Mouse (Mus musculus): ENCODE measurements around the gene Ccn1. TPM values are rescaled to one million over a fixed set of nuclear protein-coding genes. Genes with fewer than 3 reads are reported as not detected.

Gene Ccn1
- polyA plus RNA-seq (2016; fragmentation: Nextera tagmentation; extraction: Ambion mirVana), result 56.8 and 63.7 TPM in 2 replicates

GRCm38 (mm10) chr3:145649852-145650202 is at the start of gene Ccn1:
Ccn1 (minus strand) TSS chr3:145649981.
- peaks cover 35% of the 10 kb centered on the region for H3K4me1 ChIP-seq
- peak; percentile 57 for ATAC-seq (ENCODE audit: insufficient number of reproducible peaks, insufficient read depth, low FRiP score, low TSS enrichment)
- peak within 1 kb of the TSS; percentile 64 for H3K4me2 ChIP-seq (replicated peaks)
- H3K27ac ChIP-seq, result peak within 1 kb of the TSS; percentile 96
- peak within 1 kb of the TSS; percentile 84 for H3K9ac ChIP-seq
- H3K9me3 ChIP-seq, result no peaks in the 10 kb centered on the region
- no peaks in the 10 kb centered on the region for H3K27me3 ChIP-seq
- peak within 1 kb of the TSS; percentile 67 for H3K4me3 ChIP-seq
- WGBS, result 1% methylated on average over 27 of the region's 29 CpGs
- 0 out of 2 replicates have a peak, but pooled peaks cover 10% of the 10 kb centered on the region for H3K36me3 ChIP-seq

GRCm38 (mm10) chr3:145693361-145693760 is 43.6 kb upstream of the Ccn1 start:
- no peaks in the 10 kb centered on the region for H3K36me3 ChIP-seq
- no peak overlapping the region for H3K27ac ChIP-seq
- no peak overlapping the region for H3K4me2 ChIP-seq (replicated peaks)
- peaks cover 11% of the 10 kb centered on the region; the same call in 1 of the 2 replicates for H3K4me1 ChIP-seq
- no peak for ATAC-seq (ENCODE audit: insufficient number of reproducible peaks, insufficient read depth, low FRiP score, low TSS enrichment)
- WGBS, result 93% methylated on average over 2 of the region's 2 CpGs
- H3K9ac ChIP-seq, result no peak overlapping the region
- H3K4me3 ChIP-seq, result no peak overlapping the region
- H3K27me3 ChIP-seq, result no peaks in the 10 kb centered on the region
- no peaks in the 10 kb centered on the region for H3K9me3 ChIP-seq

GRCm38 (mm10) chr3:145692037-145692436 is 42.3 kb upstream of the Ccn1 start:
- no peaks in the 10 kb centered on the region for H3K9me3 ChIP-seq
- no peak overlapping the region for H3K4me2 ChIP-seq (replicated peaks)
- ATAC-seq (ENCODE audit: insufficient number of reproducible peaks, insufficient read depth, low FRiP score, low TSS enrichment), result no peak
- H3K4me3 ChIP-seq, result no peak overlapping the region
- H3K36me3 ChIP-seq, result no peaks in the 10 kb centered on the region
- peak overlapping the region; percentile 12; the same call in 1 of the 2 replicates for H3K27ac ChIP-seq
- peaks cover 11% of the 10 kb centered on the region; the same call in 1 of the 2 replicates for H3K4me1 ChIP-seq
- H3K9ac ChIP-seq, result no peak overlapping the region
- no peaks in the 10 kb centered on the region for H3K27me3 ChIP-seq
- 54% methylated on average over 9 of the region's 9 CpGs for WGBS

- WGBS, result 19% methylated on average over 7 of the region's 7 CpGs
- ATAC-seq (ENCODE audit: insufficient number of reproducible peaks, insufficient read depth, low FRiP score, low TSS enrichment), result no peak
- no peak overlapping the region for H3K9ac ChIP-seq
These were observed 41.6 kb upstream of the Ccn1 start for GRCm38 (mm10) chr3:145691415-145691814.

GRCm38 (mm10) chr3:145689271-145689670 is 39.5 kb upstream of the Ccn1 start:
- Histone ChIP-seq H3K9me3 (no peaks in the 10 kb centered on the region), H3K4me1 (peaks cover 19% of the 10 kb centered on the region; the same call in 1 of the 2 replicates), H3K27me3 (no peaks in the 10 kb centered on the region), H3K4me3 (no peak overlapping the region), H3K27ac (no peak overlapping the region), H3K4me2 (replicated peaks) (no peak overlapping the region), H3K9ac (no peak overlapping the region), H3K36me3 (no peaks in the 10 kb centered on the region)
- WGBS, result 83% methylated on average over 9 of the region's 9 CpGs
- ATAC-seq (ENCODE audit: insufficient number of reproducible peaks, insufficient read depth, low FRiP score, low TSS enrichment), result no peak

More at GRCm38 (mm10) chr3:145691415-145691814, 41.6 kb upstream of the Ccn1 start:
- Histone ChIP-seq H3K4me3 (no peak overlapping the region), H3K4me1 (peaks cover 11% of the 10 kb centered on the region; the same call in 1 of the 2 replicates), H3K27me3 (no peaks in the 10 kb centered on the region), H3K9me3 (no peaks in the 10 kb centered on the region), H3K4me2 (replicated peaks) (no peak overlapping the region), H3K36me3 (no peaks in the 10 kb centered on the region), H3K27ac (peak overlapping the region; percentile 12; the same call in 1 of the 2 replicates)

- peaks cover 19% of the 10 kb centered on the region; the same call in 1 of the 2 replicates for H3K4me1 ChIP-seq
- no peak for ATAC-seq (ENCODE audit: insufficient number of reproducible peaks, insufficient read depth, low FRiP score, low TSS enrichment)
- H3K4me3 ChIP-seq, result no peak overlapping the region
- H3K9ac ChIP-seq, result no peak overlapping the region
- no peak overlapping the region for H3K4me2 ChIP-seq (replicated peaks)
- 59% methylated on average over 5 of the region's 5 CpGs for WGBS
- H3K36me3 ChIP-seq, result no peaks in the 10 kb centered on the region
- no peak overlapping the region for H3K27ac ChIP-seq
- no peaks in the 10 kb centered on the region for H3K27me3 ChIP-seq
- no peaks in the 10 kb centered on the region for H3K9me3 ChIP-seq
These were observed 38.1 kb upstream of the Ccn1 start for GRCm38 (mm10) chr3:145687836-145688235.

GRCm38 (mm10) chr3:145684604-145685441 is 35.0 kb upstream of the Ccn1 start:
- 0 out of 2 replicates have a peak, but pooled peaks have one; percentile 52 for ATAC-seq (ENCODE audit: insufficient number of reproducible peaks, insufficient read depth, low FRiP score, low TSS enrichment)
- no peaks in the 10 kb centered on the region for H3K36me3 ChIP-seq
- H3K9me3 ChIP-seq, result no peaks in the 10 kb centered on the region
- peak overlapping the region; percentile 73 for H3K27ac ChIP-seq
- no peak overlapping the region for H3K4me3 ChIP-seq
- WGBS, result 33% methylated on average over 19 of the region's 19 CpGs
- no peaks in the 10 kb centered on the region for H3K27me3 ChIP-seq
- H3K4me2 ChIP-seq (replicated peaks), result no peak overlapping the region
- peaks cover 11% of the 10 kb centered on the region for H3K4me1 ChIP-seq
- no peak overlapping the region for H3K9ac ChIP-seq

- Histone ChIP-seq H3K27me3 (no peaks in the 10 kb centered on the region), H3K4me2 (replicated peaks) (no peak overlapping the region), H3K27ac (peak overlapping the region; percentile 73), H3K9ac (no peak overlapping the region), H3K4me1 (peaks cover 11% of the 10 kb centered on the region), H3K9me3 (no peaks in the 10 kb centered on the region), H3K4me3 (no peak overlapping the region), H3K36me3 (no peaks in the 10 kb centered on the region)
- no peak for ATAC-seq (ENCODE audit: insufficient number of reproducible peaks, insufficient read depth, low FRiP score, low TSS enrichment)
- WGBS, result 58% methylated on average over 4 of the region's 4 CpGs
These were observed 34.4 kb upstream of the Ccn1 start for GRCm38 (mm10) chr3:145684201-145684600.

- H3K27me3 ChIP-seq, result no peaks in the 10 kb centered on the region
- WGBS, result 65% methylated on average over 10 of the region's 10 CpGs
- H3K27ac ChIP-seq, result no peak overlapping the region
- no peaks in the 10 kb centered on the region for H3K36me3 ChIP-seq
- no peak for ATAC-seq (ENCODE audit: insufficient number of reproducible peaks, insufficient read depth, low FRiP score, low TSS enrichment)
- no peak overlapping the region for H3K4me3 ChIP-seq
- H3K4me2 ChIP-seq (replicated peaks), result no peak overlapping the region
- H3K4me1 ChIP-seq, result peaks cover 13% of the 10 kb centered on the region
- H3K9me3 ChIP-seq, result no peaks in the 10 kb centered on the region
- no peak overlapping the region for H3K9ac ChIP-seq
These were observed 31.7 kb upstream of the Ccn1 start for GRCm38 (mm10) chr3:145681348-145681935.

GRCm38 (mm10) chr3:145680686-145681085 is 30.9 kb upstream of the Ccn1 start:
- H3K27ac ChIP-seq, result no peak overlapping the region
- no peaks in the 10 kb centered on the region for H3K36me3 ChIP-seq
- H3K9ac ChIP-seq, result no peak overlapping the region
- 95% methylated on average over 5 of the region's 5 CpGs for WGBS
- no peak for ATAC-seq (ENCODE audit: insufficient number of reproducible peaks, insufficient read depth, low FRiP score, low TSS enrichment)
- H3K9me3 ChIP-seq, result no peaks in the 10 kb centered on the region
- H3K4me2 ChIP-seq (replicated peaks), result no peak overlapping the region
- no peaks in the 10 kb centered on the region for H3K27me3 ChIP-seq
- H3K4me3 ChIP-seq, result no peak overlapping the region
- peaks cover 13% of the 10 kb centered on the region for H3K4me1 ChIP-seq

- no peak overlapping the region for H3K4me3 ChIP-seq
- H3K36me3 ChIP-seq, result no peaks in the 10 kb centered on the region
- no peak overlapping the region for H3K4me2 ChIP-seq (replicated peaks)
- H3K9me3 ChIP-seq, result no peaks in the 10 kb centered on the region
- no peak for ATAC-seq (ENCODE audit: insufficient number of reproducible peaks, insufficient read depth, low FRiP score, low TSS enrichment)
- no peaks in the 10 kb centered on the region for H3K27me3 ChIP-seq
- no peak overlapping the region for H3K27ac ChIP-seq
- no peak overlapping the region for H3K9ac ChIP-seq
- WGBS, result 87% methylated on average over 6 of the region's 6 CpGs
- H3K4me1 ChIP-seq, result peaks cover 2% of the 10 kb centered on the region; the same call in 1 of the 2 replicates
These were observed 26.4 kb upstream of the Ccn1 start for GRCm38 (mm10) chr3:145676212-145676611.

GRCm38 (mm10) chr3:145674815-145675214 is 25.0 kb upstream of the Ccn1 start:
- H3K4me2 ChIP-seq (replicated peaks), result no peak overlapping the region
- H3K36me3 ChIP-seq, result no peaks in the 10 kb centered on the region
- H3K9me3 ChIP-seq, result no peaks in the 10 kb centered on the region
- ATAC-seq (ENCODE audit: insufficient number of reproducible peaks, insufficient read depth, low FRiP score, low TSS enrichment), result no peak
- 66% methylated on average over 2 of the region's 2 CpGs for WGBS
- H3K27me3 ChIP-seq, result no peaks in the 10 kb centered on the region
- no peak overlapping the region for H3K4me3 ChIP-seq
- no peak overlapping the region for H3K9ac ChIP-seq
- H3K4me1 ChIP-seq, result peaks cover 2% of the 10 kb centered on the region; the same call in 1 of the 2 replicates
- H3K27ac ChIP-seq, result no peak overlapping the region

Data from embryonic facial prominence, embryonic 12.5 days (tissue).